Mouse (Mus musculus) liver, embryonic 13.5 days (tissue): ENCODE results near the gene Gjc3. TPM values are rescaled to one million over a fixed set of nuclear protein-coding genes. Genes with fewer than 3 reads are reported as not detected.
A peak's percentile ranks its signal among the peaks of the same experiment; 100 is the strongest.
"Not testable (repeated sequence)": the region's sequence is repeated elsewhere in the genome, so short reads cannot be mapped to it uniquely, and the experiment has no call there.

Experiments used
- ATAC-seq: fragments of 200-750 bp; cut with Nextera tagmentation; 2 replicates; pipeline ENCODE4 v1.8.0; 2017; ENCODE audit warnings: low read depth, mild to moderate bottlenecking, moderate number of reproducible peaks, moderate library complexity
- DNase-seq: peaks from one replicate; pipeline ENCODE4 v3.0.0; 2022
- H3K27ac ChIP-seq: fragments of 300-500 bp; sonication (generic); 2 replicates; pipeline ENCODE4 v1.5.1; 2015; ENCODE audit warnings: moderate library complexity, mild to moderate bottlenecking, inconsistent platforms
- H3K27me3 ChIP-seq: fragments of 300-500 bp; sonication (generic); 2 replicates; pipeline ENCODE4 v1.6.1; 2015; ENCODE audit warnings: mild to moderate bottlenecking, inconsistent platforms
- H3K36me3 ChIP-seq: fragments of 300-500 bp; sonication (generic); 2 replicates; pipeline ENCODE4 v1.6.1; 2015; ENCODE audit warnings: mild to moderate bottlenecking, inconsistent platforms
- H3K4me1 ChIP-seq: fragments of 300-500 bp; sonication (generic); replicated peaks from 2 replicates; pipeline ENCODE4 v1.6.1; 2015; ENCODE audit warnings: inconsistent platforms
- H3K4me2 ChIP-seq: fragments of 300-500 bp; sonication (generic); 2 replicates; pipeline ENCODE4 v1.6.1; 2015; ENCODE audit warnings: inconsistent platforms, mild to moderate bottlenecking, moderate library complexity
- H3K4me3 ChIP-seq: fragments of 300-500 bp; sonication (generic); replicated peaks from 2 replicates; pipeline ENCODE4 v1.5.1; 2015; ENCODE audit warnings: mild to moderate bottlenecking, inconsistent platforms
- H3K9ac ChIP-seq: fragments of 300-500 bp; sonication (generic); 2 replicates; pipeline ENCODE4 v1.6.1; 2015; ENCODE audit warnings: mild to moderate bottlenecking, inconsistent platforms
- H3K9me3 ChIP-seq: fragments of 300-500 bp; sonication (generic); replicated peaks from 2 replicates; pipeline ENCODE4 v1.6.1; 2016; ENCODE audit warnings: inconsistent platforms
- WGBS: fragments of 180-500 bp; shearing (Covaris S2); methylation state at CpG from one replicate; pipeline ENCODE4 v1.1.7; 2015; ENCODE audit not compliant: insufficient replicate concordance; 5-methylcytosine and 5-hydroxymethylcytosine counted together
- polyA plus RNA-seq: library from polyadenylated mRNA; unstranded; fragments of >200 nt; fragmentation: Nextera tagmentation; extraction: Ambion mirVana; gene quantifications from 2 replicates; pipeline ENCODE4 v1.2.1, GENCODE M21; 2015

The Gjc3 gene
- polyA plus RNA-seq, 1 experiment from 2014 or later, result 0.03 TPM

GRCm38 (mm10) chr5:137951218-137951617 lies 11.7 kb downstream of the Gjc3 start:
- Histone ChIP-seq H3K27ac (no peak overlapping the region), H3K9ac (no peak overlapping the region), H3K27me3 (no peaks in the 10 kb centered on the region), H3K4me3 (no peak overlapping the region), H3K9me3 (no peaks in the 10 kb centered on the region), H3K36me3 (no peaks in the 10 kb centered on the region), H3K4me1 (no peaks in the 10 kb centered on the region), H3K4me2 (no peak overlapping the region)
- 28% methylated on average over 6 of the region's 6 CpGs for WGBS
- DNase-seq (no peak), ATAC-seq (no peak)

- DNase-seq (no peak), ATAC-seq (no peak)
- H3K4me3 ChIP-seq, result no peak overlapping the region
- H3K9ac ChIP-seq, result no peak overlapping the region
- no peaks in the 10 kb centered on the region for H3K27me3 ChIP-seq
- no peak overlapping the region for H3K27ac ChIP-seq
- H3K4me2 ChIP-seq, result no peak overlapping the region
- no peaks in the 10 kb centered on the region for H3K4me1 ChIP-seq
- H3K9me3 ChIP-seq, result no peaks in the 10 kb centered on the region
- H3K36me3 ChIP-seq, result no peaks in the 10 kb centered on the region
These were observed 15.6 kb downstream of the Gjc3 start for GRCm38 (mm10) chr5:137947303-137947702.

GRCm38 (mm10) chr5:137943133-137943532 lies 19.8 kb downstream of the Gjc3 start:
- 49% methylated on average over 1 of the region's 1 CpGs for WGBS
- Histone ChIP-seq H3K4me3 (no peak overlapping the region), H3K4me1 (no peaks in the 10 kb centered on the region), H3K27me3 (no peaks in the 10 kb centered on the region), H3K4me2 (no peak overlapping the region), H3K36me3 (no peaks in the 10 kb centered on the region), H3K9me3 (no peaks in the 10 kb centered on the region), H3K27ac (no peak overlapping the region), H3K9ac (no peak overlapping the region)
- no peak for ATAC-seq
- no peak for DNase-seq

- WGBS, result 68% methylated on average over 4 of the region's 4 CpGs
- no peak for DNase-seq
- Histone ChIP-seq H3K9me3 (no peaks in the 10 kb centered on the region), H3K4me2 (no peak overlapping the region), H3K9ac (no peak overlapping the region), H3K27me3 (no peaks in the 10 kb centered on the region), H3K27ac (no peak overlapping the region), H3K4me1 (no peaks in the 10 kb centered on the region), H3K36me3 (no peaks in the 10 kb centered on the region), H3K4me3 (no peak overlapping the region)
- ATAC-seq, result no peak
These were observed 21.9 kb downstream of the Gjc3 start for GRCm38 (mm10) chr5:137940948-137941347.

- Histone ChIP-seq H3K4me2 (no peak overlapping the region), H3K9me3 (no peaks in the 10 kb centered on the region), H3K27ac (no peak overlapping the region), H3K9ac (no peak overlapping the region), H3K36me3 (no peaks in the 10 kb centered on the region), H3K4me3 (no peak overlapping the region), H3K27me3 (no peaks in the 10 kb centered on the region), H3K4me1 (no peaks in the 10 kb centered on the region)
- DNase-seq, result no peak
- no peak for ATAC-seq
- WGBS, result 51% methylated on average over 4 of the region's 4 CpGs
These were observed 25.7 kb downstream of the Gjc3 start for GRCm38 (mm10) chr5:137937238-137937637.

- Histone ChIP-seq H3K9ac (no peak overlapping the region), H3K4me3 (no peak overlapping the region), H3K36me3 (no peaks in the 10 kb centered on the region), H3K27me3 (no peaks in the 10 kb centered on the region), H3K4me1 (no peaks in the 10 kb centered on the region), H3K9me3 (no peaks in the 10 kb centered on the region), H3K4me2 (no peak overlapping the region), H3K27ac (no peak overlapping the region)
- WGBS, result 62% methylated on average over 2 of the region's 2 CpGs
- DNase-seq (no peak), ATAC-seq (no peak)
These were observed 26.4 kb downstream of the Gjc3 start for GRCm38 (mm10) chr5:137936486-137936885.

- H3K27ac ChIP-seq, H3K27me3 ChIP-seq, H3K9ac ChIP-seq, H3K36me3 ChIP-seq, ATAC-seq, H3K4me3 ChIP-seq, H3K9me3 ChIP-seq, H3K4me2 ChIP-seq, H3K4me1 ChIP-seq, DNase-seq: not testable (repeated sequence)
- 47% methylated on average over 2 of the region's 2 CpGs for WGBS
These were observed 29.0 kb downstream of the Gjc3 start for GRCm38 (mm10) chr5:137933934-137934333.

- Histone ChIP-seq H3K4me2 (no peak overlapping the region), H3K4me3 (no peak overlapping the region), H3K4me1 (no peaks in the 10 kb centered on the region), H3K36me3 (no peaks in the 10 kb centered on the region), H3K9ac (no peak overlapping the region), H3K27ac (no peak overlapping the region), H3K27me3 (no peaks in the 10 kb centered on the region), H3K9me3 (no peaks in the 10 kb centered on the region)
- DNase-seq (no peak), ATAC-seq (no peak)
- 62% methylated on average over 11 of the region's 11 CpGs for WGBS
These were observed 34.5 kb downstream of the Gjc3 start for GRCm38 (mm10) chr5:137928439-137928838.

- Histone ChIP-seq H3K36me3 (no peaks in the 10 kb centered on the region), H3K4me3 (no peak overlapping the region), H3K27me3 (no peaks in the 10 kb centered on the region), H3K4me1 (no peaks in the 10 kb centered on the region), H3K4me2 (no peak overlapping the region), H3K27ac (peak overlapping the region; percentile 7; the same call in 1 of the 2 replicates), H3K9ac (no peak overlapping the region), H3K9me3 (no peaks in the 10 kb centered on the region)
- DNase-seq (no peak), ATAC-seq (no peak)
These were observed 40.7 kb downstream of the Gjc3 start for GRCm38 (mm10) chr5:137922171-137922570.

- Histone ChIP-seq H3K4me1 (no peaks in the 10 kb centered on the region), H3K27ac (peak within 1 kb of the TSS; percentile 7), H3K4me2 (0 out of 2 replicates have a peak within 1 kb of the TSS, but pooled peaks have one; percentile 1), H3K4me3 (no peak within 1 kb of the TSS), H3K9me3 (no peaks in the 10 kb centered on the region), H3K36me3 (no peaks in the 10 kb centered on the region), H3K27me3 (no peaks in the 10 kb centered on the region), H3K9ac (no peak within 1 kb of the TSS)
- DNase-seq (no peak), ATAC-seq (no peak)
- WGBS, result 30% methylated on average over 2 of the region's 2 CpGs
These were observed 41.4 kb downstream of the Gjc3 start, which contains the start of gene Cyp3a13 for GRCm38 (mm10) chr5:137921532-137921931. TSS of gene Cyp3a13 (minus strand) at chr5:137921619.

GRCm38 (mm10) chr5:137915550-137915949 lies 47.3 kb downstream of the Gjc3 start:
- ATAC-seq (no peak), DNase-seq (no peak)
- H3K9me3 ChIP-seq, result no peaks in the 10 kb centered on the region
- no peak overlapping the region for H3K4me3 ChIP-seq
- H3K27me3 ChIP-seq, result no peaks in the 10 kb centered on the region
- no peak overlapping the region for H3K4me2 ChIP-seq
- no peak overlapping the region for H3K27ac ChIP-seq
- H3K36me3 ChIP-seq, result no peaks in the 10 kb centered on the region
- WGBS, result 53% methylated on average over 6 of the region's 6 CpGs
- no peak overlapping the region for H3K9ac ChIP-seq
- no peaks in the 10 kb centered on the region for H3K4me1 ChIP-seq

- no peak for DNase-seq
- no peak overlapping the region for H3K4me3 ChIP-seq
- no peaks in the 10 kb centered on the region for H3K4me1 ChIP-seq
- no peak overlapping the region for H3K9ac ChIP-seq
- H3K27me3 ChIP-seq, result no peaks in the 10 kb centered on the region
- H3K9me3 ChIP-seq, result no peaks in the 10 kb centered on the region
- no peak for ATAC-seq
- H3K27ac ChIP-seq, result no peak overlapping the region
- H3K36me3 ChIP-seq, result no peaks in the 10 kb centered on the region
- no peak overlapping the region for H3K4me2 ChIP-seq
These were observed 48.4 kb downstream of the Gjc3 start for GRCm38 (mm10) chr5:137914508-137914907.
